Mouse (Mus musculus): ENCODE data around the gene Tsc2. TPM values are rescaled to one million over a fixed set of nuclear protein-coding genes. Genes with fewer than 3 reads are reported as not detected.

The Tsc2 gene
- polyA plus RNA-seq, 1 experiment from 2014 or later: 58.2 TPM

DNA sequence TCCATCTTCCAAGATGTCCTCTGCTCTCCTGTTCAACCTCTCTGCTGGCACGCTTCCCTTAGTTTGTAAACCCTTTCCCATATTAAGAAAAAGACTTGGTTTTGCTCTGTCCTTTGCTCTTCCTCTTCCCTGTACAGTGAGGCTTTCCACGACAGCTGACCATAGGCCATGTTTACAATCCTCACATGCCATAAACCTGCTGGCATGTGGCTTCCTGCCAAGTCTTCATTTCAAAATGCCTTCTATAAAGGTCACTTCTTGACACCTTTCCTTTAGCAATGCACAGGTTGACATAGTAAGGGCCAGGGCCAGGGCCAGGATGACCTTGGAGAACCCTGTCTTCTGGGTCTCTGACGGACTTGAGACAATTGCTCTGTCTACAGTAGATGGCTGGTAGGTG lies 86.2 kb downstream of the Tsc2 start:
- no peak for ATAC-seq (ENCODE audit: low read depth)
- 68% methylated on average over 3 of the region's 3 CpGs for WGBS
- no peak overlapping the region for H3K4me2 ChIP-seq (ENCODE audit: low read depth, low read length)
- no peaks in the 10 kb centered on the region for H3K36me3 ChIP-seq (ENCODE audit: control insufficient read depth, insufficient read depth, low read length)
- H3K9ac ChIP-seq (ENCODE audit: low read length): no peak overlapping the region
- H3K27ac ChIP-seq (ENCODE audit: low read length): no peak overlapping the region
- H3K4me3 ChIP-seq (ENCODE audit: low read length): no peak overlapping the region
- H3K27me3 ChIP-seq (ENCODE audit: control insufficient read depth, insufficient read depth, low read depth, low read length): no peaks in the 10 kb centered on the region
- H3K4me1 ChIP-seq (replicated peaks; ENCODE audit: control insufficient read depth, insufficient read depth, low read length): peaks cover 8% of the 10 kb centered on the region
- no peaks in the 10 kb centered on the region for H3K9me3 ChIP-seq (ENCODE audit: control insufficient read depth, low read length)

Small RNAs within 50 kb of the gene (microRNA-seq; reads per million reads assigned to microRNA genes)
- not detected for gene Gm24589

Other genes with a start within 250 kb of the Tsc2 start
- 226 and 246 TPM in 2 replicates for gene Rnps1, start 218.1 kb downstream of the Tsc2 start, polyA plus RNA-seq (2015; fragmentation: Nextera tagmentation; extraction: Ambion mirVana)
- gene Eci1, start 206.0 kb downstream of the Tsc2 start, polyA plus RNA-seq (2015; fragmentation: Nextera tagmentation; extraction: Ambion mirVana): 97.4 and 102 TPM in 2 replicates
- 1.6 and 2.8 TPM in 2 replicates for gene Dnase1l2, start 189.5 kb downstream of the Tsc2 start, polyA plus RNA-seq (2015; fragmentation: Nextera tagmentation; extraction: Ambion mirVana)
- 28.8 and 30.5 TPM in 2 replicates for gene E4f1, start 162.3 kb downstream of the Tsc2 start, polyA plus RNA-seq (2015; fragmentation: Nextera tagmentation; extraction: Ambion mirVana)
- gene Pgp, start 162.2 kb downstream of the Tsc2 start, polyA plus RNA-seq (2015; fragmentation: Nextera tagmentation; extraction: Ambion mirVana): 43.9 and 50.6 TPM in 2 replicates
- gene Bricd5, start 158.7 kb downstream of the Tsc2 start, polyA plus RNA-seq (2015; fragmentation: Nextera tagmentation; extraction: Ambion mirVana): not detected in 2 replicates
- 28.1 and 29.8 TPM in 2 replicates for gene Mlst8, start 153.6 kb downstream of the Tsc2 start, polyA plus RNA-seq (2015; fragmentation: Nextera tagmentation; extraction: Ambion mirVana)
- 0.59 and 0.96 TPM in 2 replicates for gene Caskin1, start 144.0 kb downstream of the Tsc2 start, polyA plus RNA-seq (2015; fragmentation: Nextera tagmentation; extraction: Ambion mirVana)
- 90.9 and 93.5 TPM in 2 replicates for gene Traf7, start 104.7 kb downstream of the Tsc2 start, polyA plus RNA-seq (2015; fragmentation: Nextera tagmentation; extraction: Ambion mirVana)
- 2.6 and 4.9 TPM in 2 replicates for gene Rab26, start 98.4 kb downstream of the Tsc2 start, polyA plus RNA-seq (2015; fragmentation: Nextera tagmentation; extraction: Ambion mirVana)
- 21.6 and 23.6 TPM in 2 replicates for gene Pkd1, start 82.8 kb downstream of the Tsc2 start, polyA plus RNA-seq (2015; fragmentation: Nextera tagmentation; extraction: Ambion mirVana)
- 17.6 and 17.9 TPM in 2 replicates for gene Nthl1, start 50 bp upstream of the Tsc2 start, polyA plus RNA-seq (2015; fragmentation: Nextera tagmentation; extraction: Ambion mirVana)
- gene Slc9a3r2, start 17.7 kb upstream of the Tsc2 start, polyA plus RNA-seq (2015; fragmentation: Nextera tagmentation; extraction: Ambion mirVana): 95.5 and 98.1 TPM in 2 replicates
- gene Npw, start 25.8 kb upstream of the Tsc2 start, polyA plus RNA-seq (2015; fragmentation: Nextera tagmentation; extraction: Ambion mirVana): 1.1 and 2.3 TPM in 2 replicates
- 15.0 and 18.1 TPM in 2 replicates for gene Zfp598, start 37.1 kb upstream of the Tsc2 start, polyA plus RNA-seq (2015; fragmentation: Nextera tagmentation; extraction: Ambion mirVana)
- gene Syngr3, start 57.3 kb upstream of the Tsc2 start, polyA plus RNA-seq (2015; fragmentation: Nextera tagmentation; extraction: Ambion mirVana): 1.5 and 1.9 TPM in 2 replicates
- gene Gfer, start 63.5 kb upstream of the Tsc2 start, polyA plus RNA-seq (2015; fragmentation: Nextera tagmentation; extraction: Ambion mirVana): 37.2 and 41.9 TPM in 2 replicates
- 4.2 and 4.8 TPM in 2 replicates for gene Noxo1, start 63.6 kb upstream of the Tsc2 start, polyA plus RNA-seq (2015; fragmentation: Nextera tagmentation; extraction: Ambion mirVana)
- 66.9 and 67.9 TPM in 2 replicates for gene Tbl3, start 75.0 kb upstream of the Tsc2 start, polyA plus RNA-seq (2015; fragmentation: Nextera tagmentation; extraction: Ambion mirVana)
- gene Rnf151, start 85.4 kb upstream of the Tsc2 start, polyA plus RNA-seq (2015; fragmentation: Nextera tagmentation; extraction: Ambion mirVana): 0.35 TPM in 1 of 2 replicates, not detected in the other
- 1,342 and 1,356 TPM in 2 replicates for gene Rps2, start 85.5 kb upstream of the Tsc2 start, polyA plus RNA-seq (2015; fragmentation: Nextera tagmentation; extraction: Ambion mirVana)
- gene Ndufb10, start 91.8 kb upstream of the Tsc2 start, polyA plus RNA-seq (2015; fragmentation: Nextera tagmentation; extraction: Ambion mirVana): 204 and 217 TPM in 2 replicates
- gene Rpl3l, start 95.2 kb upstream of the Tsc2 start, polyA plus RNA-seq (2015; fragmentation: Nextera tagmentation; extraction: Ambion mirVana): not detected in 2 replicates
- 36.1 and 39.4 TPM in 2 replicates for gene Msrb1, start 104.0 kb upstream of the Tsc2 start, polyA plus RNA-seq (2015; fragmentation: Nextera tagmentation; extraction: Ambion mirVana)
- gene Hs3st6, start 120.4 kb upstream of the Tsc2 start, polyA plus RNA-seq (2015; fragmentation: Nextera tagmentation; extraction: Ambion mirVana): 0.87 and 1.2 TPM in 2 replicates
- gene Meiob, start 171.7 kb upstream of the Tsc2 start, polyA plus RNA-seq (2015; fragmentation: Nextera tagmentation; extraction: Ambion mirVana): not detected in 2 replicates
- 32.6 and 39.1 TPM in 2 replicates for gene Hagh, start 207.5 kb upstream of the Tsc2 start, polyA plus RNA-seq (2015; fragmentation: Nextera tagmentation; extraction: Ambion mirVana)
- 16.7 and 17.6 TPM in 2 replicates for gene Fahd1, start 217.7 kb upstream of the Tsc2 start, polyA plus RNA-seq (2015; fragmentation: Nextera tagmentation; extraction: Ambion mirVana)
- gene Igfals, start 233.4 kb upstream of the Tsc2 start, polyA plus RNA-seq (2015; fragmentation: Nextera tagmentation; extraction: Ambion mirVana): 1.2 and 1.9 TPM in 2 replicates

Measured in lung, embryonic 16.5 days (tissue).